Mouse (Mus musculus): ENCODE measurements around the gene Stox2. TPM values are rescaled to one million over a fixed set of nuclear protein-coding genes. Genes with fewer than 3 reads are reported as not detected.

The Stox2 gene
- polyA plus RNA-seq, 1 experiment from 2014 or later = 2.6 TPM

DNA sequence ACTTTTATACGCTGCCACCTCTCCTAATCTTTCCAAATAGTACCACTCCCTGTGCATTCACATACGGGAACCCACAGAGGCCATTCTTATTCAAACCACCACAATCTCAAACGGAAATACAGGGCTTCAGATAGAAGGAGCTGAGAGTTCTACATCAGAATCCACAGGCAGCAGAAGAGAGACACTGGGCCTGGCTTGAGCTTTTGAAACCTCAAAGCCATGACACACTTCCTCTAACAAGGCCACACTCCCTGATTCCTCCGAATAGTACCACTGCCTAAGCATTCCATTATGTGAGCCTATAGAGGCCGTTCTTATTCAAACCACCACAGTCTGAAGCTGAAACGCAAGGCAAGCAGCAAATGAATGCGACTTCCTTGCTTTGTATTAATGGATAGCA is 69.5 kb downstream of the Stox2 start:
- no peak for DNase-seq (ENCODE audit: low spot score)
- Histone ChIP-seq H3K4me2 (no peak overlapping the region), H3K27ac (ENCODE audit: low read depth, low read length) (no peak overlapping the region), H3K36me3 (ENCODE audit: control insufficient read depth, insufficient read depth, low read length) (no peaks in the 10 kb centered on the region), H3K9ac (ENCODE audit: low read depth, low read length) (no peak overlapping the region), H3K9me3 (ENCODE audit: control insufficient read depth, low read length) (no peaks in the 10 kb centered on the region), H3K27me3 (replicated peaks; ENCODE audit: control insufficient read depth, insufficient read depth, low read length) (no peaks in the 10 kb centered on the region), H3K4me3 (ENCODE audit: low read depth, low read length) (no peak overlapping the region), H3K4me1 (replicated peaks; ENCODE audit: control insufficient read depth, insufficient read depth, low read length) (no peaks in the 10 kb centered on the region)
- ATAC-seq (replicated peaks; ENCODE audit: low FRiP score) = no peak
- 86% methylated on average over 7 of the region's 7 CpGs for WGBS

DNA sequence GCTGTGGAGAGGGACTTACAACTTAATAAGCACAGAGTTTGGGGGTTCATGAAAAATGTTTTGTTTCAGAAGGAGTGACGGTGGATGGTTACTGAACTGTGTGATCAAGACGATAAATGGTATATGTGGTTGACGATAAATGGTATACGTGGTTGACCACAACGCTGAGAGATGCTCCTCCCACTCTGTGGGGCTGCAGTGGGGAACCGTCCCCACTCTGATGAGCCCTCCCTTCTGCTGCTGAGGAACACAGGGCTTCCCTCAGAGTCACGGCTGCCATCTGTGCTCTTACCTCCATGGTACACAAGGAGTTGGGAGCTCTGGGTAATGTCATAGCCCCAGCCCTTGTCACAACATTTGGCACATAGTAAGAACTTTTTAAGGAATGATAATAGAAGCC is 72.4 kb downstream of the Stox2 start:
- WGBS = 73% methylated on average over 7 of the region's 7 CpGs
- H3K27ac ChIP-seq (ENCODE audit: low read depth, low read length) = no peak overlapping the region
- no peaks in the 10 kb centered on the region for H3K27me3 ChIP-seq (replicated peaks; ENCODE audit: control insufficient read depth, insufficient read depth, low read length)
- no peak overlapping the region for H3K4me3 ChIP-seq (ENCODE audit: low read depth, low read length)
- H3K9me3 ChIP-seq (ENCODE audit: control insufficient read depth, low read length) = no peaks in the 10 kb centered on the region
- DNase-seq (ENCODE audit: low spot score) (no peak), ATAC-seq (replicated peaks; ENCODE audit: low FRiP score) (no peak)
- no peak overlapping the region for H3K9ac ChIP-seq (ENCODE audit: low read depth, low read length)
- H3K4me2 ChIP-seq = no peak overlapping the region
- no peaks in the 10 kb centered on the region for H3K36me3 ChIP-seq (ENCODE audit: control insufficient read depth, insufficient read depth, low read length)
- no peaks in the 10 kb centered on the region for H3K4me1 ChIP-seq (replicated peaks; ENCODE audit: control insufficient read depth, insufficient read depth, low read length)

DNA sequence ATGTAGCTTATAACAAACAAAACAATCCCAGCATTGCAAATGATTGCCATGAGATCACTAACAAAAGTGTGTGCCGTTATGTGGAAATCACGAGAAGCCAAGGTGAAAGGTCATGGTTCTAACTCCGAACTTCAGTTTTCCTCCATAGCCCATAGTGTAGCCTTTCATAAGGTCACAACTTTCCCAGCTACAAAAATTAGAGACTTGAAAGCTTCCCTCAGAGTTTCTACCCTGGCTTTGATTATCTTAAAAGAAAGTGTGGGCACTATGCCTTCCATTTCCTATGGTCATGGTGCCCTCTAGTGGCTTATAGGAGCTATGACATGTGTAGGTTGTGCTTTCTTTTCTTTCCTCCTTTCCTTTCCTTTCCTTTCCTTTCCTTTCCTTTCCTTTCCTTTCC is 74.6 kb downstream of the Stox2 start:
- 69% methylated on average over 3 of the region's 3 CpGs for WGBS
- ATAC-seq (replicated peaks; ENCODE audit: low FRiP score) = no peak

DNA sequence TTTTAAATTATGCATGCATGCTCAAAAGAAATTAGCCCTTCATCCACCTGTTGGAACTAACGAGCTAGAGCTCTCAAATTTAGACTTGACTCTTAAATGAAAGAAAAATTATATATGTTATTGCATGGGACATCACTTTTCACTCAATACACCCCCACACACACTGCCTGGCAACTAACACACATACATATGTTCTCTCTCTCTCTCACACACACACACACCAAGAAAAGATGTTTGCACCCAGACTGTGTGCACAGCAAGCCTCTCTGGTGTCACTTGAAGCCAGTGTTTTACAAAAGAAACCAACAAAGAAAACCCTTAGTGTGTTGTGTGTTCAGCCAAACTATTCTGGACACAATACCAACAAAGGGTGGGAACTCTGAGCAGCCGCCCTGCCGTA is 75.1 kb downstream of the Stox2 start:
- Histone ChIP-seq H3K9me3 (ENCODE audit: control insufficient read depth, low read length) (no peaks in the 10 kb centered on the region), H3K27me3 (replicated peaks; ENCODE audit: control insufficient read depth, insufficient read depth, low read length) (no peaks in the 10 kb centered on the region), H3K9ac (ENCODE audit: low read depth, low read length) (no peak overlapping the region), H3K36me3 (ENCODE audit: control insufficient read depth, insufficient read depth, low read length) (no peaks in the 10 kb centered on the region), H3K4me2 (no peak overlapping the region), H3K4me1 (replicated peaks; ENCODE audit: control insufficient read depth, insufficient read depth, low read length) (no peaks in the 10 kb centered on the region), H3K4me3 (ENCODE audit: low read depth, low read length) (no peak overlapping the region), H3K27ac (ENCODE audit: low read depth, low read length) (no peak overlapping the region)
- no peak for DNase-seq (ENCODE audit: low spot score)
- no peak for ATAC-seq (replicated peaks; ENCODE audit: low FRiP score)
- 92% methylated on average over 3 of the region's 3 CpGs for WGBS

More for the DNA sequence above, 74.6 kb downstream of the Stox2 start:
- no peak overlapping the region for H3K4me3 ChIP-seq (ENCODE audit: low read depth, low read length)
- H3K27ac ChIP-seq (ENCODE audit: low read depth, low read length) = no peak overlapping the region
- H3K4me2 ChIP-seq = no peak overlapping the region
- DNase-seq (ENCODE audit: low spot score) = no peak
- H3K27me3 ChIP-seq (replicated peaks; ENCODE audit: control insufficient read depth, insufficient read depth, low read length) = no peaks in the 10 kb centered on the region
- H3K36me3 ChIP-seq (ENCODE audit: control insufficient read depth, insufficient read depth, low read length) = no peaks in the 10 kb centered on the region
- H3K9me3 ChIP-seq (ENCODE audit: control insufficient read depth, low read length) = no peaks in the 10 kb centered on the region
- no peaks in the 10 kb centered on the region for H3K4me1 ChIP-seq (replicated peaks; ENCODE audit: control insufficient read depth, insufficient read depth, low read length)
- H3K9ac ChIP-seq (ENCODE audit: low read depth, low read length) = no peak overlapping the region

DNA sequence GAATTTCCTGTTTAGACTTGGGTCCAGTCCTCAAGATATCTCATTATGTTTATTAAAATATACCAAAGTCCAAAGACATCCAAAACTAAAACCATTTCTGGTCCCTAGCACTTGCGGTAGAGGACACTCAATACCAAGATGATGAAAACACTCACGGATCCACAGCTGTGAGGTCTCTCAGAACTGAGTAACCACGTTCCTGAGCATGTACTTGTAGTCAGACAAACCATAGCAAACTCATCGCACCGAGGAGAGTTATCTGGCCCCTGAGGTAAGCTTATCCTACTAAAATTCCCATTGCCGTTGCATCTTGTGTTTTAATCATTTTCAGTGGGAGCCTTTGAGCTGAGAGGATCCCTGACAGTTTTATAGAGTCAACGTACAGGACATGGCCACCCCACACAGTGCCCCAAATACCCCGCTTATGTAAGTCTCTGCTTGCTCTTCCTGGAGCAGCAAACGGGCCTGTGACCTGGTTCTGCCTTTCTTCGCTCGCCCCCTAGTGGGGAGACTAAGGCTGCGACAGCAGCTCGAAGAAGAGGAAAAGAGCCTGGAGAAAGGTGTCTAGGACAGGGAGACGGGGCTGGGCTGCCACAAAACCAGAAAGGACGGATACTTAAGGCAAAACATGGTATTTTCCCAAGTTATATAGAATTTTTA is 75.6 kb downstream of the Stox2 start:
- Histone ChIP-seq H3K4me3 (ENCODE audit: low read depth, low read length) (no peak overlapping the region), H3K27ac (ENCODE audit: low read depth, low read length) (no peak overlapping the region), H3K27me3 (replicated peaks; ENCODE audit: control insufficient read depth, insufficient read depth, low read length) (no peaks in the 10 kb centered on the region), H3K4me1 (replicated peaks; ENCODE audit: control insufficient read depth, insufficient read depth, low read length) (no peaks in the 10 kb centered on the region), H3K9ac (ENCODE audit: low read depth, low read length) (no peak overlapping the region), H3K4me2 (no peak overlapping the region), H3K36me3 (ENCODE audit: control insufficient read depth, insufficient read depth, low read length) (no peaks in the 10 kb centered on the region), H3K9me3 (ENCODE audit: control insufficient read depth, low read length) (no peaks in the 10 kb centered on the region)
- no peak for ATAC-seq (replicated peaks; ENCODE audit: low FRiP score)
- DNase-seq (ENCODE audit: low spot score) = peak; percentile 61
- WGBS = 32% methylated on average over 15 of the region's 15 CpGs

DNA sequence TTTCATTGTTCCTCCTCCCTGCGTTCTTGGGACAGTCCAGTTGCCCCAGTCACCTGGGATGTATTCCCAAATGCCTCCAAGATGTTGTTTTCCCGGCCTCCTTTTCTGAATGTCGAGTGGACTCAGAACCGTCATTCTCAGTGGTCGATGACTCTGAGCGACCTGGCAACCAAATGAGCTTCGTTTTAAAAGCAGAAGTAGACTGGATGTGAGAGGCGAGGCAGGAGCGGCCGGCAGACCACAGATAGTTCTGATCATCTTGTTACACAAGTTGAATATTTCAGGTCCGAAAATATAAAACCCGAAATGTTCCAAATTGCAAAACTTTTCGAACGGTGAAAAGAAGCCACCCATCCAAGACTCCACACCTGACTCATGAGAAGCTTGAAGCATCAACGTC is 76.2 kb downstream of the Stox2 start:
- WGBS = 81% methylated on average over 15 of the region's 15 CpGs

DNA sequence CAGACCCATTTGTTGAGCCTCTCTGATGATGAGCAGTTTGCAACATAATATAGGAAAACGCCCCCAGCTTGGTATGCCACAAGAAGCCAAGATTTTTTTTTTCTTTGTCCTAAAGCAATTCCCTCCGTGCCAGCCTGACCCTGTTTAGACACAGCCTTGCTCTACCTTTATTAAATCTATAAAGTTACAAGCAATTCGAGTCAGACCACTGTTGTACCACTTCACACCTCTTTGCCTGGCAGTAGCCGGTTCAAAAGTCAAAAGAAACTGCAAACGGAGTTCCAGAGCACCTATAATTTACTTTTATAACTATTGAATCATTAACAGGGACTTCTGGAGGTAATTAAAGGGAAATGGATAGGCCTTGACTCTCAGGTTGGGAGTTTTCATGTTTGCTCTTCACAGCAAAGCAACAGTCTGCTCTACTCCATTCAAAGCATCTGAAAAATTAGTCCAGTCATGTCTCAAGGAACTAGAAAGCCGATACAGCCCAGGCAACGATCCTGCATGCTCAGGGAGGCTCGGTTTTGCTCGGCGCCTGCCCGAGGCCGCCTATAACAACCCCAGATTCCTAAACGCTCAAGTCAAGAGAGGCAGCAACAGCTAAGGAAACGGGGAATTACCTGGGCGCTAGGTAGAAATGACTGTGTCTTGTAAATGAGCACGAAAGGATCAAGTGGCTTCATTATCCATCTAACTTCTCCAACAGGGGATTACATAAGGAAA is 77.0 kb downstream of the Stox2 start:
- 80% methylated on average over 16 of the region's 16 CpGs for WGBS
- Histone ChIP-seq H3K36me3 (ENCODE audit: control insufficient read depth, insufficient read depth, low read length) (no peaks in the 10 kb centered on the region), H3K4me1 (replicated peaks; ENCODE audit: control insufficient read depth, insufficient read depth, low read length) (no peaks in the 10 kb centered on the region), H3K27ac (ENCODE audit: low read depth, low read length) (no peak overlapping the region), H3K4me3 (ENCODE audit: low read depth, low read length) (no peak overlapping the region), H3K4me2 (no peak overlapping the region), H3K27me3 (replicated peaks; ENCODE audit: control insufficient read depth, insufficient read depth, low read length) (no peaks in the 10 kb centered on the region), H3K9me3 (ENCODE audit: control insufficient read depth, low read length) (no peaks in the 10 kb centered on the region), H3K9ac (ENCODE audit: low read depth, low read length) (no peak overlapping the region)
- no peak for DNase-seq (ENCODE audit: low spot score)
- no peak for ATAC-seq (replicated peaks; ENCODE audit: low FRiP score)

More for the DNA sequence above, 76.2 kb downstream of the Stox2 start:
- Histone ChIP-seq H3K4me2 (no peak overlapping the region), H3K9me3 (ENCODE audit: control insufficient read depth, low read length) (no peaks in the 10 kb centered on the region), H3K4me3 (ENCODE audit: low read depth, low read length) (no peak overlapping the region), H3K36me3 (ENCODE audit: control insufficient read depth, insufficient read depth, low read length) (no peaks in the 10 kb centered on the region), H3K4me1 (replicated peaks; ENCODE audit: control insufficient read depth, insufficient read depth, low read length) (no peaks in the 10 kb centered on the region), H3K27ac (ENCODE audit: low read depth, low read length) (no peak overlapping the region), H3K9ac (ENCODE audit: low read depth, low read length) (no peak overlapping the region), H3K27me3 (replicated peaks; ENCODE audit: control insufficient read depth, insufficient read depth, low read length) (no peaks in the 10 kb centered on the region)
- ATAC-seq (replicated peaks; ENCODE audit: low FRiP score) (no peak), DNase-seq (ENCODE audit: low spot score) (no peak)

DNA sequence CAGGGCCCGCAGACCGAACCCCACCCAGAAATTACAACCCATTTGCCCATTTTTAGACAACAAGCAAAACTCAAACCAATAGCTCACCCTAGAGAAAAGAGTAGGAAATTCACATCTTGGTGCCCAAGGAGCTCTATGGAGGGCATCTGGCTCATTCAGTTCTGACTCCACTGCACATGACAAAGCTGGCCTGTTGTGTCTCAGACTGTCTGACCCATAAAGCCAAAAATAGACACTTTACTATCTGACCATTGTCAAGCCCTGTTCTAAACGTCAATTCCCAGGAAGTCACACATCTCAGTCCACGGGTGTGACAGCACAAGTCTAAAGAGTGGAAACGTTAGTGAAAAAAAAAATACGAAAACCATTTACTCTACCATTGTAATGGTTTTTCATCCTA is 79.1 kb downstream of the Stox2 start:
- no peak overlapping the region for H3K4me2 ChIP-seq
- no peak overlapping the region for H3K9ac ChIP-seq (ENCODE audit: low read depth, low read length)
- no peaks in the 10 kb centered on the region for H3K4me1 ChIP-seq (replicated peaks; ENCODE audit: control insufficient read depth, insufficient read depth, low read length)
- H3K4me3 ChIP-seq (ENCODE audit: low read depth, low read length) = no peak overlapping the region
- no peak for DNase-seq (ENCODE audit: low spot score)
- no peak overlapping the region for H3K27ac ChIP-seq (ENCODE audit: low read depth, low read length)
- WGBS = 68% methylated on average over 6 of the region's 6 CpGs
- H3K36me3 ChIP-seq (ENCODE audit: control insufficient read depth, insufficient read depth, low read length) = no peaks in the 10 kb centered on the region
- ATAC-seq (replicated peaks; ENCODE audit: low FRiP score) = no peak
- no peaks in the 10 kb centered on the region for H3K27me3 ChIP-seq (replicated peaks; ENCODE audit: control insufficient read depth, insufficient read depth, low read length)
- H3K9me3 ChIP-seq (ENCODE audit: control insufficient read depth, low read length) = no peaks in the 10 kb centered on the region

DNA sequence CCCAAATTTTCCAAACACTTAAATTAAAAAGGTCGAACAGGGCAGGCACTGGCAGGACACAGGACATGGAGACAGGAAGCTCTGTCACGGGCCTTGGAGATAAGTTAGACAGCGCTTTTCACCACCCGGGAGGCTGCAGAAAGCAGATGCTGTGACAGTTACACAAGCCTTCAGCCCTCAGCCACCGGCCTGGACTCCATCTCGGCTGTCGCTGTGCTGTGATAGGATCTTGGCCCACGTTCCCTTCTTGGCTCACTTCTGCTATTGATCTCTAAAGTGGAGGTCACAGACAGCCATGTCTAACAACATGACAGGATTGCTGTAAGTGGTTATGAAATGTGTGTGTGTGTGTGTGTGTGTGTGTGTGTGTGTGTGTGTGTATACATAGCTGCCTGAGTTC is 82.9 kb downstream of the Stox2 start:
- Histone ChIP-seq H3K27me3 (replicated peaks; ENCODE audit: control insufficient read depth, insufficient read depth, low read length) (no peaks in the 10 kb centered on the region), H3K4me2 (no peak overlapping the region), H3K36me3 (ENCODE audit: control insufficient read depth, insufficient read depth, low read length) (no peaks in the 10 kb centered on the region), H3K4me1 (replicated peaks; ENCODE audit: control insufficient read depth, insufficient read depth, low read length) (no peaks in the 10 kb centered on the region), H3K27ac (ENCODE audit: low read depth, low read length) (no peak overlapping the region), H3K9me3 (ENCODE audit: control insufficient read depth, low read length) (no peaks in the 10 kb centered on the region), H3K4me3 (ENCODE audit: low read depth, low read length) (no peak overlapping the region), H3K9ac (ENCODE audit: low read depth, low read length) (no peak overlapping the region)
- 14% methylated on average over 8 of the region's 8 CpGs for WGBS
- no peak for DNase-seq (ENCODE audit: low spot score)
- ATAC-seq (replicated peaks; ENCODE audit: low FRiP score) = 0 out of 2 replicates have a peak, but pooled peaks have one; percentile 43
